Mouse (Mus musculus) forebrain, embryonic 15.5 days (tissue): ENCODE measurements around the gene E2f6. TPM values are rescaled to one million over a fixed set of nuclear protein-coding genes. Genes with fewer than 3 reads are reported as not detected.

ENCODE experiments used
- ATAC-seq: fragments of 200-750 bp; cut with Nextera tagmentation; replicated peaks from 2 replicates; pipeline ENCODE4 v1.8.0; 2017; ENCODE audit warnings: mild to moderate bottlenecking, moderate TSS enrichment, moderate library complexity
- H3K27ac ChIP-seq: fragments of 300-500 bp; sonication (generic); replicated peaks from 2 replicates; pipeline ENCODE4 v1.5.1; 2015; ENCODE audit warnings: mild to moderate bottlenecking, inconsistent platforms
- H3K27me3 ChIP-seq: fragments of 300-500 bp; sonication (generic); 2 replicates; pipeline ENCODE4 v1.6.1; 2015; ENCODE audit warnings: inconsistent platforms
- H3K36me3 ChIP-seq: fragments of 300-500 bp; sonication (generic); 2 replicates; pipeline ENCODE4 v1.6.1; 2015; ENCODE audit warnings: mild to moderate bottlenecking, inconsistent platforms
- H3K4me1 ChIP-seq: fragments of 300-500 bp; sonication (generic); 2 replicates; pipeline ENCODE4 v1.6.1; 2015; ENCODE audit warnings: inconsistent platforms
- H3K4me2 ChIP-seq: fragments of 300-500 bp; sonication (generic); replicated peaks from 2 replicates; pipeline ENCODE4 v1.6.1; 2015; ENCODE audit warnings: mild to moderate bottlenecking, inconsistent platforms
- H3K4me3 ChIP-seq: fragments of 300-500 bp; sonication (generic); 2 replicates; pipeline ENCODE4 v1.5.1; 2015; ENCODE audit warnings: mild to moderate bottlenecking, inconsistent platforms
- H3K9ac ChIP-seq: fragments of 300-500 bp; sonication (generic); replicated peaks from 2 replicates; pipeline ENCODE4 v1.6.1; 2015; ENCODE audit warnings: mild to moderate bottlenecking, inconsistent platforms
- H3K9me3 ChIP-seq: fragments of 300-500 bp; sonication (generic); 2 replicates; pipeline ENCODE4 v1.6.1; 2016; ENCODE audit warnings: inconsistent platforms
- WGBS: fragments of 180-500 bp; shearing (Covaris S2); methylation state at CpG from one replicate; pipeline ENCODE4 v1.1.7; 2015; ENCODE audit warnings: mixed read lengths; 5-methylcytosine and 5-hydroxymethylcytosine counted together
- polyA plus RNA-seq: library from polyadenylated mRNA; unstranded; fragments of >200 nt; fragmentation: Nextera tagmentation; extraction: Ambion mirVana; gene quantifications from 2 replicates; pipeline ENCODE4 v1.2.1, GENCODE M21; 2015

E2f6 gene
- polyA plus RNA-seq = 31.1 and 33.2 TPM in 2 replicates

DNA sequence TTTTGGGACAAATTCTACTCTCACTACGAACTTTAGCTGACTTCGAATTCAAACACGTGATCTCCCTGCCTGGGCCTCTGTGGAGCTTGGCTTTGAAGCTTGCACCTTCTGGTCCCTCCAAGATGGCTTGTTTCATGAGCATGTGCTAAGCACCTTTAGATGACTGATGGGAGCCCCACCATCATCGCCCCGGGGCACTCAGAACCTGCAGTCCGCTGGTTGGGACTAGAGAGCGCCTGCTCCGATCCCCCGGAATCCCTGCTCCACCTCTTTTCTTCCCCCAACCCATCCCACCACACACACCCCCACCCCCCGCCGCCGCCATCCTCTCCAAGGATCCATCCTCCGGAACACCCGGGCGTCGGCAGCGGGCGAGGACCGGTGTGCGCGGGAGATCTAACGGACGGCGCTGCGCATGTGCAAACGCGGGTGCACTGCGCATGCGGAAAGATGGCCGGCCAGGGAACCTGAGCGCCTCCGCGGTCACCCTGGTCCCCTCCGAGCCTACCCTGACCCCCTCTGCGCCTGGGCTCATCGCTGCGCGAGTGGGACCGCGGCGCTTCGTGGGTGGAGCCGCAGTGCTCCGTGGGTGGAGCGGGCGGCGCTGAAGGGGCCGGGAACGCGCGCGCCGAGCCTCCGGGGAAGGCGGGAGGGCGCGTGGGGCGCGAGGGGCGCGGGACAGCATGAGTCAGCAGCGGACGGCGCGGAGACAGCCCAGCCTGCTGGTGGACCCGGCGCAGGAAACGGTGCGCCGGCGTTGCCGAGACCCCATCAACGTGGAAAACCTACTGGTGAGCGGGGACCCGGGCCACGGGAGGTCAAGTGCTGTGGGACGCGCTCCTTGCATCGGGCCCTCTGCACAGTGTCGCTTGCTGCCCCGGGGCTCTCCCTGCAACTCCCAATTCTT is at the start of gene E2f6:
TSS of gene E2f6 (plus strand) at position 439 of the 907 bp plus-strand sequence.
- Histone ChIP-seq H3K36me3 (no peaks in the 10 kb centered on the region), H3K9ac (peak within 1 kb of the TSS; percentile 72), H3K4me2 (peak within 1 kb of the TSS; percentile 82), H3K9me3 (no peaks in the 10 kb centered on the region), H3K4me3 (peak within 1 kb of the TSS; percentile 75), H3K27ac (peak within 1 kb of the TSS; percentile 60; the same call in 1 of the 2 replicates), H3K27me3 (peaks cover 17% of the 10 kb centered on the region; the same call in 1 of the 2 replicates), H3K4me1 (peaks cover 14% of the 10 kb centered on the region)
- peak; percentile 88 for ATAC-seq
- 6% methylated on average over 78 of the region's 81 CpGs for whole genome bisulfite sequencing

DNA sequence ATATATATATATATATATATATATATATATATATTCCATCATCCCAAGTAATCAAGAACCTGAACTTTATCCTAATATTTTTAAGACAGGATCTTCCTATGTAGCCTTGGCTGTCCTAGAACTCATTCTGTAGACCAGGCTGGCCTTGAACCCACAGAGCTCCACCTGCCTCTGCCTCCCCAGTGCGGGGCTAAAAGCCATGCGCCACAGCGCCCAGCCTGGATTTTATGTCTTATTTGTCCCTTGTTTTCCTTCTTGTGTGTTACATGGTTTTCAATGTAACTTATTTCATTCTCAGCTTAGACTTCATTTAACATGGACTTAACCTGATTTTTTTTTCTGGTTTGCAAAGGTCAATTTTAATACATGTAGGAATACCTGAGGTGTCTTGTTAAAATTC is 49.3 kb upstream of the E2f6 start:
- Histone ChIP-seq H3K4me3 (no peak overlapping the region), H3K4me2 (no peak overlapping the region), H3K27me3 (no peaks in the 10 kb centered on the region), H3K36me3 (no peaks in the 10 kb centered on the region), H3K9ac (no peak overlapping the region), H3K4me1 (no peaks in the 10 kb centered on the region), H3K9me3 (no peaks in the 10 kb centered on the region), H3K27ac (no peak overlapping the region)
- no peak for ATAC-seq
- 98% methylated on average over 3 of the region's 3 CpGs for WGBS

DNA sequence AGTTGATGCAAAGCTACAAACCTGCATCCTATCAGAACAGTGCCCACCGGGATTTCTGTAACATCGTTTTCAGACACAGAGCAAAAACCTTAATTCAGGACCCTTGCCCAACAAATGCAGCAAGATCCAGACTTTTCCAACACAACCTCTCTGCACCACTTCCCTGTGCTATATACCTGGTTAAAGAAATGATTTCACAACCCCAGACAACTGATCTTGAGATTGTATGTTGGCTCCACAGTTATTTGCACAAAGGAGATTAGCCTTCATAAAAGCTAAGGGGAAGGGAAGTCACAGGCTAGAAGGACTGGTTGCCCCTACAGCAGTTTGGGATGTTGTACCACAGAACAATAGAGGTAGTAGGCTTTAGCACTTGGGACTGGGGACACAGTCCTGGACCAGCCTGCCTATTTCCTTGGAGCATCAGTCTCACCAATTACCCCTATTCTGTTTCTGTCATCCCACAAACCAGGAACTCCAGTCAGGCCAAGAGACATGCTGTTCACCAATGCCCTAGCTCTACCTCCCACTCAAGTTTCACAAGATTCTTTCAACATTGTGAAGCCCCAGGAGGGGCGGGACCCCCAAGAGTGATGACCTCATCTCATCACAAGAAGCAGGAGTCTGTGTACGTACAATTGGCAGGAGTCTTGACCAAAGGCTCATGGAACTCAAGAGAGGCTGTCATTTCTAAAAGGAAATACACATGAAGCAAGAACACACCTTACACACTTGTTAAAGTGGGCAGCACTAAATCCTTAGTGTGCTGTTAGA is 46.9 kb upstream of the E2f6 start:
- Histone ChIP-seq H3K4me1 (no peaks in the 10 kb centered on the region), H3K9ac (no peak overlapping the region), H3K27ac (no peak overlapping the region), H3K27me3 (no peaks in the 10 kb centered on the region), H3K4me2 (no peak overlapping the region), H3K4me3 (no peak overlapping the region), H3K36me3 (no peaks in the 10 kb centered on the region), H3K9me3 (no peaks in the 10 kb centered on the region)
- ATAC-seq = no peak
- 85% methylated on average over 4 of the region's 4 CpGs for WGBS

DNA sequence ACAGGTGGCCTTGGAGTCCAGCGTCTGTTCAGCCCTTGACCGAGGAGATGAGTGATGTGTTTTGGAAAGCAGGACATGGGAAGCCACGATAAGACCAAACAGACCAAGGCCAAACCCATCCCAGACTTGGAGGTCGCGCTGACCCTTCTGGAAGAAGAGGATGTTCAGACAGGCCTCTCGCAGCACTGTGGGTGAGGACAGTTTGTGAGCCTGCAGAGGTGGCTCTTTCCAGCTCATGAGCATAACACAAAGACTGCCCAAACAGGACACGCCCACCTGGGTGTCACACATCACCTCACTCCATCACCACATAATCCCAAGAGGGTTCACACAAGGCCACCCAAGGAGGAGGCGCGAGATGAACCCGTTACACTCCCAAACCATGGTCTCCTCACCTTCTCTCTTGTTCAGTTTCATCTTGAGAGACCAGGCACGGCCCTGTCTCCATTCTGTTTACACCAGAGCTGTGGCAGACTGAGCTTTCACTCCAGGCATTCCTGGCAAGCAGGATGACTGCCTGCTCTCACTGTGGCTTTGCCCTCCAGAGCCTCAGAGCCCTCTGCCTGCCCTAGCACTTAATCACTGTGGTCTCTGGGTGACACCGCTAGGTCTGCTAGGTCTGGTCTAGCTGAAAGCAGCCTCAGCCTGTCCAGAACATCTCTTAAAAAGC is 45.9 kb upstream of the E2f6 start:
- Histone ChIP-seq H3K4me1 (no peaks in the 10 kb centered on the region), H3K9me3 (no peaks in the 10 kb centered on the region), H3K4me2 (no peak overlapping the region), H3K9ac (no peak overlapping the region), H3K4me3 (no peak overlapping the region), H3K27ac (no peak overlapping the region), H3K36me3 (no peaks in the 10 kb centered on the region), H3K27me3 (no peaks in the 10 kb centered on the region)
- 89% methylated on average over 12 of the region's 12 CpGs for WGBS
- ATAC-seq = no peak

DNA sequence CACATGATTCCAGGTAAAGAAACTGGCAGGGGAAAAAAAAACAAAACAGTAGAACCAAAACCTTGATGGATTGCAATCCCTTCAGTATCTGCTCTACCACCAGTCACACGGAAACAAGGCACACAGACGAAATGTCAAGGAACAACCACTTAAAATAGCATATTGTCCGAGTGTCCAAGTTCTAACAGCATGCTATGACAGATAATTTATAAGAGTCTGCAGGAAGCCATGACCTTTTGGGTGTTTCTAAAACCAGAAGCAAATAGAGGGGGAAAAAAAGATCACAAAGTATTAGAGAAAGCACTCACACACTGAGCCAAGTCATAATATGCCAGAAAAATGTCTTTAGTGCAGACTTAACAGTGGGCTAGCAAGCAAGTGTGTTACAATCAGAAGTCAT is 42.5 kb upstream of the E2f6 start:
- Histone ChIP-seq H3K4me3 (no peak overlapping the region), H3K36me3 (no peaks in the 10 kb centered on the region), H3K27me3 (no peaks in the 10 kb centered on the region), H3K4me1 (no peaks in the 10 kb centered on the region), H3K4me2 (no peak overlapping the region), H3K9ac (no peak overlapping the region), H3K9me3 (no peaks in the 10 kb centered on the region), H3K27ac (no peak overlapping the region)
- no peak for ATAC-seq
- WGBS = 88% methylated on average over 3 of the region's 3 CpGs

DNA sequence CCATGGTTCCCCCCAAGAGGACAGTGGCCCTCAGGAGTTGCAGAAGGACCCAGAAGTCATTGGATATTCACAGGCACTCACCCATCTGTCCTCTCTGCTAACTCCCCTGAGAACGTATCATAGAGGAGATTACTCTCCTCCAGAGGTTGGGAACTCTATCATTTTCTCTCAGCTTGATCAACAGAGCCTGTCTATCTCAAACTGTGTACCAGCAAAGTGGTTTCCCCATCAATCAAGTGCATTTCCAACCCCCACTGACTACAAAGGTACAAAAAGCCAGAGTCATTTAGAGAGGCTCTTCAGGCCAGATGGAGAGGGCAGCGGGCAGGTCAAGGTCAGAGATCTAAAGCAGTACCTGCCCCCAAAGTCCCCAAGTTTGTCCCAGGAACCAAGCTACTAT is 42.1 kb upstream of the E2f6 start:
- no peak overlapping the region for H3K4me3 ChIP-seq
- 93% methylated on average over 2 of the region's 2 CpGs for WGBS
- no peak overlapping the region for H3K9ac ChIP-seq
- H3K9me3 ChIP-seq = no peaks in the 10 kb centered on the region
- H3K27me3 ChIP-seq = no peaks in the 10 kb centered on the region
- H3K4me2 ChIP-seq = no peak overlapping the region
- no peak overlapping the region for H3K27ac ChIP-seq
- ATAC-seq = no peak
- H3K36me3 ChIP-seq = no peaks in the 10 kb centered on the region
- no peaks in the 10 kb centered on the region for H3K4me1 ChIP-seq

DNA sequence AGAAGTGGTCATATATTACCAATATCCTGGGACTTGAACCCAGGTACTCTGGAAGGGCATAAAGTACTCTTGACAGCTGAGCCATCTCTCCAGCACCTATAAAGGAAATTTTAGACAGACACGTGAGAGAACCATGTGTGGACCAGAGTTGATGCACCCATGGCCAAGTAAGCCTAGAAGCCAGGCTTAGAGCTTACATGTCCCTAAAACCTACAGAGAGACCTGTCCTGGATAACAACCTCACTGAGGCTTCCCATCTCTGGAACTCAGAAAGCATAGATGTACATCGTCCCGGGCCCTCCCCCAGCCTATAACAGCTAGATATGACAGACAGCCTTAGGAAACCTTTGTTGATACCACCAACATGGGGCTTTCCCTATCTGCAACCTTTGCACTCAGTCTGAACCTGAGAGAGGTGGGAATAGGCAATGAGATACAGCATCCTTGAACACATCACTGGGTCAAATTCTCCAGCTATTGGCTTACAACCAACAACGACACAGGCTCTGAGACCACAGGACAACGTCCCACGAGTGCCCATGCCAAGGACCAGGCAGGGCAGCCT is 41.1 kb upstream of the E2f6 start:
- WGBS = 93% methylated on average over 6 of the region's 6 CpGs
- Histone ChIP-seq H3K36me3 (no peaks in the 10 kb centered on the region), H3K4me1 (no peaks in the 10 kb centered on the region), H3K27me3 (no peaks in the 10 kb centered on the region), H3K27ac (no peak overlapping the region), H3K4me3 (no peak overlapping the region), H3K9ac (no peak overlapping the region), H3K4me2 (no peak overlapping the region), H3K9me3 (no peaks in the 10 kb centered on the region)
- no peak for ATAC-seq

DNA sequence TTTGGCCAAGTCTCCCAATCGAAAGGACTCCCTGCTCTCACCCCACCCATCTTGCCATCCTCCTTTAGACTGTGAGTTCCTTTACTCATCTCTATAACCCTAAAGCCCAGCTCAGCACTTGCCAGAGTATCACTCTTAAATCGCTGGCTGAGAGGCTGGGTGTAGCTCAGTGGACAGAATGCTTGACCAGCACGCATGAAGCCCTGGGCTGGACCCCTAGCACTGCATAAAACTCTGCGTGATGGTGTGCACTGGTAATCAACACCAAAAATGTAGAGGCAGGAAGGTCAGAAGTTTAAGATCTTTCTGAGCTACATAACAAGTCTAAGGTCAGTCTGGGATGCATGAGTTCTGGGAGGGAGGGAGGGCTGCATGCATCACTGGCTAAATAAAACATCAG is 36.2 kb upstream of the E2f6 start:
- Histone ChIP-seq H3K27me3 (no peaks in the 10 kb centered on the region), H3K36me3 (no peaks in the 10 kb centered on the region), H3K27ac (no peak overlapping the region), H3K9me3 (no peaks in the 10 kb centered on the region), H3K4me3 (no peak overlapping the region), H3K9ac (no peak overlapping the region), H3K4me2 (no peak overlapping the region), H3K4me1 (no peaks in the 10 kb centered on the region)
- ATAC-seq = no peak
- WGBS = 97% methylated on average over 4 of the region's 4 CpGs

DNA sequence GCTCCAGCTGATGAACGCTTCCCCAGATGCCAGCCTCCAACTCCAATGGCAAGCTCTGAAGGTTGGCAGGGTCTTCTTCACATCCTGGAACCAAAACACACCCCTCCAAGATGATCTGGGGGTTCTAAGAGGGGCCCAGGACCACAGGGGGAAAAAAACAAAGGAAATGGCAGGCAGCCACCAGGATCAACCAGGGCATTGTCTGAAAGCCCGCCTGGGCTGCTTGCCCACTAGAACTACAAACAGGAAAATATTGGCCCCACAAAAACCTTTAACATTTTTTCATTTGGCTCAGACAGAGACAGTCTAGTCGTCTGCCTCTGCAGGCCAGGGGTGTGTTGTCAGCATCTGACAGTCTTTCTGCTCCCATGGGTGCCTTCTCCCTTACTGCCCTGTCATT is 35.4 kb upstream of the E2f6 start:
- Histone ChIP-seq H3K9ac (no peak overlapping the region), H3K27me3 (no peaks in the 10 kb centered on the region), H3K4me1 (no peaks in the 10 kb centered on the region), H3K27ac (no peak overlapping the region), H3K4me2 (no peak overlapping the region), H3K9me3 (no peaks in the 10 kb centered on the region), H3K4me3 (no peak overlapping the region), H3K36me3 (no peaks in the 10 kb centered on the region)
- WGBS = 57% methylated on average over 3 of the region's 3 CpGs
- ATAC-seq = no peak

DNA sequence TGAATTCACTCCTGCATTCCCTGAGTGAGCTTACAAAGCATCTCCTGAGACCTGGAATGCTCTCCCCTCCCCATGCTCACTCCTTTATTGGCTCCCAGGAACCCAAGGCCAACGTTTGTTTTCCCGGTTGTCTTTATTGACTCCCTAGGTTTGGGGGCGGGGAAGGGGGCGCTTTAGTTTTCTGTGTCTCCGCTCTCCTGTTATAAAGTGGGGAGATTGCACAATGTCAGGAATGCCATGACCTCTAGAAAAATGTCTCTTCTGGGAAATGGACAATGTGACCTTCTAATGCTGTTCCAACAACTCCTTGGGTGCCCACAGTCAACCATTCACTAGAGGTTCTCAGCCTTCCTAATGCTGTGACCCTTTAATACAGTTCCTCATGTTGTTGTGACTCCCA is 32.2 kb upstream of the E2f6 start:
- H3K4me1 ChIP-seq = no peaks in the 10 kb centered on the region
- WGBS = 79% methylated on average over 5 of the region's 5 CpGs

DNA sequence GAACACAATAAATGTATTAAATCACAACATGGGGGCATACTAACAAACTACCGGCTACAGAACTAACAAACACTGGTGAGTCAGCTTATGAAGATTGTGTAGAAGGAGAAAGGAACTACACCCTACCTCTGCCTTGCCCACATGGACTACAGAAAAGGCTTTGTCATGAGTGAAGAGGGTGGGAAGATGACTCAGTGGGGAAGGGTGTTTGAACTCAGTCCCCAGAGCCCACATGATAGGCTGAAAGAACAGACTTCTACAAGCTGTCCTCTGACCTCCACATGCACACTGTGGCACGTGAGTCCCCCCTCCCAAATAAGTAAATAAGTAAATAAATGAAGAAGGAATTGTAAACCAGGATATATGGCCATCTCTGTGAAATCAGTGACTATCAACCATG is 31.6 kb upstream of the E2f6 start:
- Histone ChIP-seq H3K4me2 (no peak overlapping the region), H3K9ac (no peak overlapping the region), H3K36me3 (no peaks in the 10 kb centered on the region), H3K4me3 (no peak overlapping the region), H3K27ac (no peak overlapping the region), H3K27me3 (no peaks in the 10 kb centered on the region), H3K4me1 (no peaks in the 10 kb centered on the region), H3K9me3 (no peaks in the 10 kb centered on the region)
- ATAC-seq = no peak
- 52% methylated on average over 2 of the region's 2 CpGs for WGBS

More for the DNA sequence above, 32.2 kb upstream of the E2f6 start:
- Histone ChIP-seq H3K27ac (no peak overlapping the region), H3K27me3 (no peaks in the 10 kb centered on the region), H3K9me3 (no peaks in the 10 kb centered on the region), H3K9ac (no peak overlapping the region), H3K4me2 (no peak overlapping the region), H3K4me3 (no peak overlapping the region), H3K36me3 (no peaks in the 10 kb centered on the region)
- no peak for ATAC-seq

DNA sequence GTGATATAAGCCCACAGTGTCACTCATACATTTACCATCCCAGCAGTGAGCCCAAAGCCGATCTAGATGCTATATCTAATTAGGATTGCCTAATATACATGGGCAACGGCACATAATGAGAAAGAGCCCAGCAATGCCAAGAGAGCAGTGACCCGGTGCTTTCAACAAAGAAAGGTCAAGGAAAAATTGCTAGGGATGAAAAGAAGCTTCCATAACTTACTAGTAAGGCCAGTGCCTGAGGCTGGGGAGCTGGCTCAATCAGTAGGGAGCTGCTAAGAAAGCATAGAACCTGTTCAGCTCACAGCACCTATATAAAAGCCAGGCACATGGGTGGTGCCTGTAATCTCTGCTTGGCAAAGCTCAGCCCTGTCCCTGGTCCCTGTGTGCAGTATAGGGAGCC is 30.4 kb upstream of the E2f6 start:
- no peaks in the 10 kb centered on the region for H3K4me1 ChIP-seq
- H3K4me3 ChIP-seq = no peak overlapping the region
- no peak overlapping the region for H3K4me2 ChIP-seq
- no peak for ATAC-seq
- no peaks in the 10 kb centered on the region for H3K9me3 ChIP-seq
- 68% methylated on average over 3 of the region's 3 CpGs for WGBS
- no peaks in the 10 kb centered on the region for H3K27me3 ChIP-seq
- H3K36me3 ChIP-seq = no peaks in the 10 kb centered on the region
- H3K27ac ChIP-seq = no peak overlapping the region
- no peak overlapping the region for H3K9ac ChIP-seq
